ENCODE assay signal across 12 mouse cellular contexts in the genomic region with DNA sequence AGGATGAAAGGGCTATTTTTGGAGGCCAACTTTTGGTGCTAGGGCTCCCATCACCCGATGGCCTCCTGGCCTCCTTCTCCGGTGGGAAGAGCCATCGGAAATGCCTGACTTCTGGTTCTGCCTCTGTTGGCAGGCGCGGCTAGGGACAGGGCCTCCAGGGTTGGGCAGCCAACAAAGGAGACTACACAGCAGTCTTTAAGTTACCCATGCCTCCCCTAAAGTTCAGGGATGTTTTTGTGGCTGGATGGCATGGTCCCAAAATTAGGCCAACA.
DNase-seq lines count a peak whose midpoint lies in the region; ATAC-seq lines count a peak whose summit lies in the region.
"Had no signal": no experiment of that assay in that cellular context is flagged by ENCODE, and none has a peak within 500 bp of the region (broad histone marks: within the 10 kb centered on the region; RNA-seq: fewer than 3 reads in every experiment).

No protein-coding gene starts in this region.

- 76% methylated on average over 5 of the region's 5 CpGs for WGBS in heart, embryonic 14.5 days
- WGBS in kidney, embryonic 16.5 days = 87% methylated on average over 5 of the region's 5 CpGs
- WGBS in hindbrain, embryonic 12.5 days = 84% methylated on average over 5 of the region's 5 CpGs

- H3K27ac ChIP-seq in heart, embryonic 14.5 days (replicated peaks in 1 of 2; ENCODE audit: control insufficient read depth in 1 of 2, insufficient read depth in 1 of 2, low read depth in 2 of 2, low read length in 2 of 2) = peak overlapping the region; percentile 12 to 71
- peak overlapping the region; percentile 59; the same call in 1 of the 2 replicates for H3K27ac ChIP-seq in kidney, embryonic 16.5 days (ENCODE audit: low read length)
- H3K27ac ChIP-seq in hindbrain, embryonic 12.5 days = no peak overlapping the region
- H3K27ac ChIP-seq: midbrain, embryonic 15.5 days had no signal

- no peaks in the 10 kb centered on the region for H3K36me3 ChIP-seq in heart, embryonic 14.5 days (ENCODE audit: control insufficient read depth, insufficient read depth, low read length)
- H3K36me3 ChIP-seq in kidney, embryonic 16.5 days (ENCODE audit: insufficient read depth, low read length) = no peaks in the 10 kb centered on the region
- H3K36me3 ChIP-seq in hindbrain, embryonic 12.5 days = no peaks in the 10 kb centered on the region
- H3K36me3 ChIP-seq: G1E; midbrain, embryonic 15.5 days had no signal

- H3K27me3 ChIP-seq in heart, embryonic 14.5 days (ENCODE audit: control insufficient read depth, insufficient read depth, low read length) = no peaks in the 10 kb centered on the region
- no peaks in the 10 kb centered on the region for H3K27me3 ChIP-seq in kidney, embryonic 16.5 days (ENCODE audit: insufficient read depth, low read length)
- peaks cover 7% of the 10 kb centered on the region; the same call in 1 of the 2 replicates for H3K27me3 ChIP-seq in hindbrain, embryonic 12.5 days
- H3K27me3 ChIP-seq: midbrain, embryonic 15.5 days had no signal

- no peaks in the 10 kb centered on the region for H3K9me3 ChIP-seq in heart, embryonic 14.5 days (ENCODE audit: control insufficient read depth, low read length)
- H3K9me3 ChIP-seq in kidney, embryonic 16.5 days (ENCODE audit: low read length) = no peaks in the 10 kb centered on the region
- H3K9me3 ChIP-seq in hindbrain, embryonic 12.5 days (replicated peaks) = no peaks in the 10 kb centered on the region
- H3K9me3 ChIP-seq: G1E; midbrain, embryonic 15.5 days had no signal

- peak; percentile 56 for DNase-seq in adrenal gland, adult 2 months
- DNase-seq in adrenal gland, adult 18-20 months (ENCODE audit: low spot score in 2 of 2) = no peak
- DNase-seq in adrenal gland, adult 8-10 months = peak; percentile 28
- DNase-seq in neural tube, embryonic 10.5 days (ENCODE audit: extremely low spot score, low spot score) = no peak
- DNase-seq in right cerebral cortex, postnatal 10 days (ENCODE audit: low spot score in 2 of 2) = no peak
- DNase-seq: cerebellum, adult 8-10 months; gastrocnemius, postnatal 36 days had no signal

- no peak overlapping the region for H3K4me2 ChIP-seq in heart, embryonic 14.5 days (ENCODE audit: low read length)
- H3K4me2 ChIP-seq in kidney, embryonic 16.5 days (replicated peaks; ENCODE audit: low read depth, low read length) = no peak overlapping the region
- H3K4me2 ChIP-seq in hindbrain, embryonic 12.5 days (replicated peaks) = no peak overlapping the region
- H3K4me2 ChIP-seq: midbrain, embryonic 15.5 days had no signal

- peaks cover 17 to 21% of the 10 kb centered on the region in 2 experiments for H3K4me1 ChIP-seq in heart, embryonic 14.5 days (ENCODE audit: control insufficient read depth in 2 of 2, insufficient read depth in 2 of 2, low read length in 2 of 2)
- H3K4me1 ChIP-seq in kidney, embryonic 16.5 days (ENCODE audit: insufficient read depth, low read length) = peaks cover 14% of the 10 kb centered on the region
- 0 out of 2 replicates have a peak, but pooled peaks cover 5% of the 10 kb centered on the region for H3K4me1 ChIP-seq in hindbrain, embryonic 12.5 days

- no peak overlapping the region for H3K9ac ChIP-seq in heart, embryonic 14.5 days (ENCODE audit: low read length)
- no peak overlapping the region for H3K9ac ChIP-seq in kidney, embryonic 16.5 days (replicated peaks; ENCODE audit: low read length)
- no peak overlapping the region for H3K9ac ChIP-seq in hindbrain, embryonic 12.5 days
- H3K9ac ChIP-seq: midbrain, embryonic 15.5 days had no signal

- H3K4me3 ChIP-seq in heart, embryonic 14.5 days (ENCODE audit: control insufficient read depth in 1 of 2, insufficient read depth in 1 of 2, low read depth in 1 of 2, low read length in 2 of 2) = no peak overlapping the region
- no peak overlapping the region for H3K4me3 ChIP-seq in kidney, embryonic 16.5 days (ENCODE audit: low read length)
- H3K4me3 ChIP-seq in hindbrain, embryonic 12.5 days = no peak overlapping the region
- H3K4me3 ChIP-seq: midbrain, embryonic 15.5 days had no signal

- ATAC-seq in heart, embryonic 14.5 days (ENCODE audit: insufficient number of reproducible peaks, insufficient read depth, low FRiP score, low read depth) = peak; percentile 17; the same call in 1 of the 2 replicates
- no peak for ATAC-seq in kidney, embryonic 16.5 days (ENCODE audit: low FRiP score, low TSS enrichment)
- no peak for ATAC-seq in hindbrain, embryonic 12.5 days (ENCODE audit: low FRiP score)
- ATAC-seq: midbrain, embryonic 15.5 days had no signal

Comparison
In these comparisons a context has a peak if more than half of its experiments do, and no peak if none do; other contexts are left out.
1. DNase-seq: peak in adrenal gland, adult 2 months (single experiment) and adrenal gland, adult 8-10 months (single experiment); none in adrenal gland, adult 18-20 months (0 of 2), neural tube, embryonic 10.5 days (single experiment) and right cerebral cortex, postnatal 10 days (0 of 2).